Mouse (Mus musculus): Measurements from ENCODE around the gene Macrod1. TPM values are rescaled to one million over a fixed set of nuclear protein-coding genes. Genes with fewer than 3 reads are reported as not detected.
A peak's percentile ranks its signal among the peaks of the same experiment; 100 is the strongest.

Gene Macrod1
- total RNA-seq, 2 experiments from 2014 or later: 4.4 to 5.2 TPM

DNA sequence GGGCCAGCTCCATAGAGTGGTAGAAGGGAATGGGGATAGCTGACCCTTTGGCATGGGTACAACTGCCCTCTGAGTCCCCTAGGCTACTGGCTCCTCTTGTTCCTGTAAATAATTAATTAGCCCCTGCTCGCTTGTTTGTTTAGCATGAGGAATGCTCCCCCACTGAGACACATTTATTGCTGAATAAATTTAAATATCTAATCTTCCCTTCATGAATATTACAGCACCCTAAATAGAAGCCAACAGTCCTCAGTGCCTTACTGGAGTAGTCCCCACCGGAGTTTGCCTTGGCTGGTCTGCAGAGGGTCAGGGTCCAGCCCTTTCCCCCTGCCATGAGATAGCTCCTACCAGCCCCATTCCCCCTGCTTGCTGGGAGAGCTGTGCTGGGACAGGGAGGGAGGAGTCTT lies 136.0 kb downstream of the Macrod1 start:
- no peak for DNase-seq (ENCODE audit: low spot score in 2 of 2)

DNA sequence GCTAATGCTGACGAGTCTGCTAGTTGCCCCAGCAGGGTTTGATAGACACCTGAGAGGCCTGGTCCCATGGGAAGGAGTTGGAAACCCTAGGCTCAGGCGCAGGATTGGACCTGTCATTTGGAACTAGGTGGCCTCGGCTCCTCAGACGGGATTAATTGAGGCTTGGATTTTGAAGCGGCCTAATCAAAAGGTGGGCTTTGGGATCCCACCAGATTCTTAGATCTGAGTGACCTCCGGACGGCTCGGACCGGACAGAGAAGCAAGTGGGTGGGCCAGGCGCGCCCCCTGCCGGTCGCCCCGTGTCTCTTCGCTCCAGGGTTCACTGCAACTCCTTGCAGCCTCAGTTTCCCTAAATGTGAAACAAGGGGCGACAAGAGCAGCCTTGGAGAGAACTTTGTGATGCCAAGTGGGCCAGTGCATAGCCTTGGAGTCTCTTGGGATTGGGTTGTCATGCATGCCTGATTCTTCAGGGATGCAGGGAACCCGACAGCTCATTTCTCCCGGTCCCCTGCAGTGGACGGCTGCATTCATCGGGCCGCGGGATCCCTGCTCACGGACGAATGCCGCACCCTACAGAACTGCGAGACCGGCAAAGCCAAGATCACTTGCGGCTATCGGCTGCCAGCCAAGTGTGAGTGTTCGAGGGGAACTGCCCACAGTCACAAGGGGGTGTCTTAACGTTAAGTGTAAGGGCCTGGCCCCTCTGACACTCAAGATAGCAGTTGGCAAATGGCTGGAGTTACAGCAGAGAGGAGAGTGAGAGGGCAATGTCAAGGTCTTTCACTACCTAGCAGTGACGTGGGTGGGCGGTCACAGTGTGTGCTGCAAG lies 139.5 kb downstream of the Macrod1 start:
- peak; percentile 64 to 78 for DNase-seq (ENCODE audit: low spot score in 2 of 2)

DNA sequence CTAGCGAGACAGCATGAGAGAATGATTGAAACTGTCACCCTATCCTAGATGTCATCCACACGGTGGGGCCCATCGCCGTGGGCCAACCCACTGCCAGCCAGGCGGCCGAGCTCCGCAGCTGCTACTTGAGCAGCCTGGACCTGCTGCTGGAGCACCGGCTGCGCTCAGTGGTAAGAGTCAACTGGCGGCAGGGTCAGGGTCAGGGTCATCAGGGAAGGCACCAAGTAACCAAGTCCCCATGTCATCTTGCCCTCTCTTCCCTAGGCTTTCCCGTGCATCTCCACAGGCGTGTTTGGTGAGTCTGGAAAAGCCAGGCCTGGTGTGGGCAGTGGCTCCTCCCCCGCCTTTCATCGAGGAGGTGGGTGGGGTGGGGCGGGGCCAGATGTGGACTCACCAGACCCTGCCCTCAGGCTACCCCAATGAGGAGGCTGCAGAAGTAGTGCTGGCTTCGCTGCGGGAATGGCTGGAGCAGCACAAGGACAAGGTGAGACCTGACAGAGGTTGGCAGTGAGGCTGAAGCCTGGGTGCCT lies 140.2 kb downstream of the Macrod1 start:
- DNase-seq (ENCODE audit: low spot score in 2 of 2): no peak

DNA sequence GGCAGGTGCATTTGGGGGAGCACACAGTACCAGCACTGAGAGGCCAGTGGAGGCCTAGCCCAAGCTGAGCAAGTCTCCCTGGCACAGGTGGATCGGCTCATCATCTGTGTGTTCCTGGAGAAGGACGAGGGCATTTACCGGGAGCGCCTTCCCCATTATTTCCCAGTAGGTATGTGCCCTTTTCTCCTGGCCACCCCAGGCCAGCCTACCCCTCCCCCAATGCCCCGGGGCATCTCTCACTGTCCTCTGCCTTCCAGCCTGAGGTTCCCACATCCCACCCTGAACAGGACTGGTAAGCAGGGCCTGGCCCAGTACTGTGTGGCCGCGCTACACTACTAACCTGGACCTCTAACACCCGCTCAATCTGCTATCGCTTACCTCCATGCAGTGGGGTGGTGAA lies 140.8 kb downstream of the Macrod1 start:
- no peak for DNase-seq (ENCODE audit: low spot score in 2 of 2)

DNA sequence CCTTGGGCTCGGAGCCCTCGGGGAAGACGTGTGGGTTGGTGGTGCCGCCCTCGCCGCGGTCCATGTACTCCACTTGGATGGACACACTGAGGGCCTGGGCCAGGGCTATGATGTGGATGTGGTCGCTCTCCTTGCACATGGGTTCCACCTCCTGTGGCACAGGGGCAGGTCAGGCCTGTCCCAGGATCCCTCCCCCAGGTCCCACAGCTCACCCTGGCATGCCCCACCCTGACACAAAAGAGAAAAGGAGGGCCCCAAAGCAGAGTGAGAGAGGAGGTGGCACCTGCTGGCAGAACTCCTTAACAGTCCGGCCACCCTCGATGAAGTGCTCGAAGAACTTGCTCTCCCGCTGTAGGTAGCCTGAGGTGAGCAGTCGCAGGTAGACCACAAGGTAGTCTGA lies 142.5 kb downstream of the Macrod1 start:
- DNase-seq (ENCODE audit: low spot score in 2 of 2): no peak

DNA sequence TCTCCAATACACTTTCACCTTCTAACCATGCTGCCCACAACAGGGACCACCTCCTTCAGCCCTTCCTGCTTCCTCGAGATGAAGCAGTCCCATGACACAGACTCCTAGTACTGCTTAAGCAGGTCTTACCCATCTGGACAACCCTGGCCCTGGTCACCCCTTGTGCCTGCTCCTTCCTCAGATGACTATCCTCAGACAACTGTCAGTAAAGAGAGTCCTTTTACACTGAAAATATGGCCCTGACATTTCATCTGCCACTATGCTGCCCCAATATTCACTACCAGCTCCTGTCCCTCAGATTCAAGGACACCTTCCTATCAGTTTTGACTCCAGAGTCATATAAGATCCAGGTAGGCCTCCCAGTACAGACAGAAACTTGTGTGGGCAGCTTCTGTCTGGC lies 143.8 kb downstream of the Macrod1 start:
- no peak for DNase-seq (ENCODE audit: low spot score in 2 of 2)

DNA sequence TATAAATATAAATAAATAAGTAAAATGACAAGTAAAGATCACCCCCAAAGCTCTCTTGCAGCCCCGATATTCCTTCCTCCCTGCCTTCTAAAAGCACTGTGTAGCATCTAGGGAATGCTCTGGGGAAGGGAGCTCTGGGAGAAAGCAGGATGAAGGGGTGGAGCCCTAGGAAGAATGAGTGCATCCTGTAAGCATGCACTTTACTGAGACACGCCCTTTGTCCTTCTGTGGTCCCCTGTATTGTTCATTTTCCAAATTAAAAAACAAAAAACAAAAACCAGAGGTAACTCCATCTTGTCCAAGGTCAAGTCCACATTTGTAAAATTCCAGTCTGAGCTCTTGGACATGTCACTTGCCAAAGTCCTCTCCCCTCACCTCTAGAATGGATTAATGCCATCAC lies 148.3 kb downstream of the Macrod1 start:
- no peak for DNase-seq (ENCODE audit: low spot score in 2 of 2)

DNA sequence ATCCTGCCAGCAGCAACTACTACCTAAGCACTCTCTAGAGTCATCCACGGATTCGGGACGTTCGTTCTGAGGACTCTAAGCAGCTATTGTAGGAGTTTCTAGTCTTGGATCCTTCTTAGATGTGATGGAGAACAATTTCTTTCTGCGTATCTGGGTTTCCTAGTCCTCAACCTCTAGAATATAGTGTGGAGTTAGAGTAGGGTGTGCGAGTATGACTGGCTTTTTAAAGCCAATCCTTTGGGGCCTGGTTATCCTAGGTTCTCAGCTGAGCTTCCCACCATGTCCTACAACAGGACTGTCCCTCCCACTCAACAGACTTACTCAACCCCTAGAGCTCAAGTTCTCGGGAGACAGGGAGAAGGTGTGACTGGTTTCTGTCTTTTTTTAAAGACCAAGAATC lies 148.7 kb downstream of the Macrod1 start:
- no peak for DNase-seq (ENCODE audit: low spot score in 2 of 2)

DNA sequence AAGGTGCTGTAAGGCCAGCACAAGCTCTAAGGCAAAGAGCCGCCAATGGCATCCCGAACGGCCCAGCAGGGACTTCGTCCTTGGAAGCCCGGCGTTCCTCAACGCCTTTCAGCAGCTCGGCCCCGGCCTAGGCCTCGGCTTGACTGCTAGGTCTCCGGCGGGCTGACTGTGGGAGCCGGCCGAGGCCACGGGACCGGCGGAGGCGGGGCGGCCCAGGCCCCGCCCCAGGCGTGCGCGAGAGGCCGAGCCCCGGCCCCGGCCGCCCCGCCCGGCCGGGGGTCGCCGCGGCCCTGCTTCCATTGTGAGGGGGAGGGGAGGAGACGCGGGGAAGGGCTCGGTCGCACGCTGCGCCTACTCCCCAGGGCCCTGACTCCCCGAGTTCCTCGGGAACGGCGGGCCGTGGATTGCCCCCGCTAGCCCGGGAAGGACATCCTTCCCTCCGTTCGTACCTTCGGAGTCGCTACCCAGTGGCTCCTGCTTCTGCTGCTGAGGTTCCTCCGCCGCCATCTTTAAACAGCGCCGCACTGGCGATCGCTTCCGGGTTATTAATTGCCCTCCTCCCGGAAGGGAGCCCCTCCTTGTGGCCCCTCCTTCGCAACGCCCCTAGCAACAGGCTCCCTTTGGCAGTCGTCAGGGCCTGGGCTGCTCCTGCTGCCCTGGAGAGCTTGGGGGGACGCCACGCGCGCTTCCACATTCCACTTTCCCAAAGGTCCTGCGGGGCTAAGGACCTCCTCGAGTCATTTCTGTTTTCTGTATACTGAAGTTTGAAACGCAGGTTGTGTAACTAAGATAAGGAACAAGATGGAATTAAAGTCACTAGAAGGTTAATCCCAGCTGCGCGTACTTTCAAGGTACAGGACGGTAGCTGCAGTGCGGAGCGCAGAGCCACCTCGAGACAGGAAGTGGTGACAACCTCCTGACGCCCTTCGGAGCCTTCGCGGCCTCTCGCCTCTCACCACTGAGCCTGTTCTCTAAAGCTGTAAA lies 149.4 kb downstream of the Macrod1 start, which contains the start of gene Otub1:
Gene Otub1, minus strand, starts transcription at position 564 of the 984 bp plus-strand sequence.
- peak; percentile 90 to 92 for DNase-seq (ENCODE audit: low spot score in 2 of 2)

DNA sequence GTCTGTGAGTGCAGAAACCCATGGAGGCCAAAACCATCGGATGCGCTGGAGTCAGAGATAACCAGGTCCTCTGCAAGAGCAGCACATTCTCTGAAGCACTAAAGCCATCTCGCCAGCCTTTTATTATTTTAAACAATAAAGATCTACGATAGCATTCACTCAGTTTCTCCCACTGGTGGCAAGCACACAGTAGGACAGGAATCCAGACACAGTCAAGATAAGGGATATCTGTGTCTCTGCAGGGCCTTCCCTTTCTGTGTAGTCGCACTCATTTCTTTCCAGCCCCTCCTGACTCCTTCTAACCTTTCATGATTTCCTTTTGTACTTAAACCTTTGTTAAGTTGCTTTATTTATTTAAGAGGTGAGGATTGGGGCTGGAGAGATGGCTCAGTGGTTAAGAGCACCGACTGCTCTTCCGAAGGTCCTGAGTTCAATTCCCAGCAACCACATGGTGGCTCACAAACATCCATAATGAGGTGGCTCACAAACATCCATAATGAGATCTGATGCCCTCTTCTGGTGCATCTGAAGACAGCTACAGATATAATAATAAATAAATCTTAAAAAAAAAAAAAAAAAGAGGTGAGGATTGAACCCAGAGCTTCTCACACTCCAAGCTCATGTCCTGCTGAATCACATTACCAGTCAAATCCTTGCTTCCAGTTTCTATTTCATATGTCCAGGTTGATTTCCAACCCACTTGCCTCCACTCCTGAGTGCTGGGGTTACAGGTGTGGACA lies 153.5 kb downstream of the Macrod1 start:
- no peak for DNase-seq (ENCODE audit: low spot score in 2 of 2)

DNA sequence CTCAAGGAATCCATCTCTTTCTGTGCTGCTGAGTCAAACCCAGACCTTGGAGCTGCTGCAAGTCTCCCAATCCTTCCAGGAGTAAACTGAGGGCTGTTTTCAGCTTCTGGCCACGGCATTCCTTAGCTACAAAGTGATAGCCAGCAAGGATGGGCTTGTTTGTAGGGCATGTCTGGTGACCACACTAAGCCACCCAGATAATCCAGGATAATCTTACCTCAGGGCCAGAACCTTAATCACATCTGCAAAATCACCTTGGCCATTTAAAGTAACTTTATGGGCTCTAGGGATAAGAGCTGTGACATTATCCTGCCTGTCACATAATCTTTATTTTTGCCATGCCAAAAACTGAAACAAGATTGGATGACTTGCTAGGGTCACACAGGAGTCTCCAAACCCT lies 155.6 kb downstream of the Macrod1 start:
- no peak for DNase-seq (ENCODE audit: low spot score in 2 of 2)

DNA sequence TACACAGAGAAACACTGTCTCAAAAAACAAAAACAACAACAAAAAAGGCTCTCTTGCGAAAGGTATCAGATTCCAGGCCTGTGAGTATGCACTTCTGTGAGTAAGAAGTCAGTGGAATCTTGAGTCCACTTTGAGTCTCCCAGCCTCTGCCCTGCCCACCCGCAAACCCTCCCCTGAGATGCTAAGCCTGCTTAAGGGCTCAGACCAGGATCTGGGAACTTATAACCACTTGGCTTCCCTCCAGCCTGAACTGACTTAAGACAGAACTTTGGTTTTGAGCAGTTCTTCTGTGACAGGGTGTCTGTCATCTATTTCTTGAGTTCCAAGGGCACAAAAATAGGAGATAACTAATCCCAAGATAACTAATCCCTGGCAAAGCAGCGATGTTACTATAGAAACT lies 156.4 kb downstream of the Macrod1 start:
- DNase-seq (ENCODE audit: low spot score in 2 of 2): no peak

DNA sequence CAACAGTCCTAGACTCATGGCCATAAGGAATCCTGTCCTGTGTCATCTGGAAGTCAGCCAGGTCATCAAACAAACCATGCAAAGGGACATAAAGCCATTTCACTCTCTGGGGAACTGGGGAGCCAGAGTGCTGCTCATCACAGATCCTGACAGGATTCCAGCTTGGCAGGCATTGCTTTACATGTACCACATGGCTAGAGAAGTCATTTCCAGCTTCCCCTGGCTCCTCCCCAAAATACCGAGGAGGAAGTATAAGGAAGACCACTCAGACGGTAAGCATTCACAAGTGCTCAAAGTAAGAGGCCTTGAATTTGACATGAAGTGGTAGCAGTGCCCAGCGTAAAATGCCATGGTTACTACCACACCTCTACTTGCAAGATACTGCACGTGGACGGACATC lies 157.9 kb downstream of the Macrod1 start:
- peak; percentile 37 to 51 for DNase-seq (ENCODE audit: low spot score in 2 of 2)

DNA sequence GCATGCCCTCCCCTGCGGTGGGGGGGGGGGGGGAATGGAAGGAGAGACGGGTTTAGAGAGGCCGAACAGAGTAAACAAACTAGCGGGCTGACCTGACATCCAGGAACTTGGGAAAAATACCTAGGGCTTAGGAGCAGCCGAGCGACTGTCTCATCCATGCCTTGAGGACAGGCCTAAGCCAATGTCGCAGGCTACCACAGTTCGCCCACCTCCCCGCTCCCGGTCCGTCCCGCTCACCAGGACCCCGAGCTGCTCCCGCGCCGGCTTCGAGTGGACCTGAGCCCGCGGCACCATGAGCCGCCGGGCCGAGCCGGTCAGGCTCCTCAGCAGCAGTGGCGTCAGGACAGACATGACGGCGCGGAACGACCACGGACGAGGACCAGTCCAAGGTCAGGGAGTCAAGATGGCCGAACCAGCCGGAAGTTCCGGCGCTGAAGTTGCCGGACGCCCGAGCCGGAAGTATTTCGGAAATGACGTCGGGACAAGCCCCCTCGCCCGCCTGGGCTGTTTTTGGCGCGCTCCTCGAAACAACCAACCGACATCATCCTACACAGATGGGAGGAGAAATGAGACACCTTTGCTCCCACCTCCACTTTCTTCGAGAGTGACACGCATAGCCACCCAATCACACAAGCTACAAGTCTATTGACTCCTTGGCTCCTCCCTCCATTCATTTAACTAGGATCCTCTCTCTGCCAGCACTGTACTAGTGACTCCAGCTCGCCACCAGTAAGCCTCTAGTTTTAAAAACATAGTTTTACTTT lies 160.7 kb downstream of the Macrod1 start, which contains the start of gene Cox8a:
Gene Cox8a, minus strand, starts transcription at position 455 of the 764 bp plus-strand sequence.
- DNase-seq (ENCODE audit: low spot score in 2 of 2): peak; percentile 91 to 95

DNA sequence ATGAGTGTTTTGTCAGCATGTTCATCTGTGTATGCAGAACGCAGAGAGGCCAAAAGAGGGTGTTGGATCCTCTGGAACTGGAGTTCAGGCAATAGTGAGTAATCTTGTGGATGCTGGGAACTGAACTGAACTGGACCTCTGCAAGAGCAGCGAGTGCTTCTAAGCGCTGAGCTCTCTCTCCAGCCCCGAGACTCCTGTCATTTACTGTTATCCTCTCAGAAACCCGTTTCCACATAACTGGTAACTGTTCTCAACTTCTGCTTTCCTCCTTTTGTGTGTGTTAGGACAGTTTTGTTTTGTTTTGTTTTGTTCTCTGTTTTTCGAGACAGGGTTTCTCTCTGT lies 161.3 kb downstream of the Macrod1 start:
- no peak for DNase-seq (ENCODE audit: low spot score in 2 of 2)

DNA sequence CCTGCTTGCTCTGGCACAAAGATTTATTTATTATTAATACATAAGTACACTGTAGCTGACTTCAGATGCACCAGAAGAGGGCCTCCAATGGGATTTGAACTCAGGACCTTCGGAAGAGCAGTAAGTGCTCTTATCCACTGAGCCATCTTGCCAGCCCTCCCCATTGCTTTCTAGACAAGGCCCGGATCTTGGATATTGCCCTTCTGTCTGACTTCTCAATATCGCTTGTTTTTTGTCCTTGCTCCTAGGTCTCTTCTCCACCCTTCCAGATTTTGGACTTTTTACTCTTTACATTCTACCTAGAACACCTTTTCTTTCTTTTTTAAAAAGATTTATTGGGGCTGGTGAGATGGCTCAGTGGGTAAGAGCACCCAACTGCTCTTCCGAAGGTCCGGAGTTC lies 162.1 kb downstream of the Macrod1 start:
- DNase-seq (ENCODE audit: low spot score in 2 of 2): no peak

DNA sequence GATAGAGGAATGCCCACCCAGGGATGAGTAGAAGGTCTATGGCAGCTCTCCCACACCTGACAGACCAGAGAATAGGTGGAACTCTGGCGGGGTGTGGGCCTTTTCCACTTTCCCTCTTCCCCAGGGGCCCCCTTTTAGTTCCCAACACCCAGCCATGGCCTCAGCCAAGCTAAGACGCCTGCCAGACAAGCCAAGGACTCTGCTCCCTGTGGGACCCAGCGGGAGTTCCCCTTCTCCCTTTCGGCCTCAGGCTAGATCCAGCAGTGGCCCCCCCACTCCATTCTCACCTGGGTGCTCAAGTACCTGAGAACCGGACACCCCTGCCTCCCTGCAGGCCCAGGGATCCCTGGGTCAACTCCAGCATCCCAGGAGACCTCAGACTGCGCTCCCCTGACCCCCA lies 165.6 kb downstream of the Macrod1 start:
- DNase-seq (ENCODE audit: low spot score in 2 of 2): no peak

DNA sequence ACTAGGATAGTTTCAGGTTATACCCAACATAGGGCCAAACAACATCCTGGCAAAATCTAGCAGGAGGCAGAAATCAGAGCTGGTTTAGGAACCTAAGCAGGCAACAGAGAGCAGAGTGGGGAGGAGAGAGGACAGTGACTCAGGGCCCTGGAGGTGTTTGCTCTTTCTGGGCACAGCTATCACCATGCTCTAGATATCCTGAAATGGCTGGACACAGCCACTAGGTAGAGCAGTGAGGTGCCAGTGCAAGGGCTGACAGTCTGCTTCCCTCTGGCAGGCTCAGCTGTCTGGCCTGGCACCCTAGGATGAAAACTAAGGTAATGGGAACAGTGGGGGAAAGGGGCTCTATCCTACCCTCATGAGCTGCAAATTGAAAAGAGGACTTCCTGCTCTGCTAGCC lies 166.9 kb downstream of the Macrod1 start:
- DNase-seq (ENCODE audit: low spot score in 2 of 2): no peak

DNA sequence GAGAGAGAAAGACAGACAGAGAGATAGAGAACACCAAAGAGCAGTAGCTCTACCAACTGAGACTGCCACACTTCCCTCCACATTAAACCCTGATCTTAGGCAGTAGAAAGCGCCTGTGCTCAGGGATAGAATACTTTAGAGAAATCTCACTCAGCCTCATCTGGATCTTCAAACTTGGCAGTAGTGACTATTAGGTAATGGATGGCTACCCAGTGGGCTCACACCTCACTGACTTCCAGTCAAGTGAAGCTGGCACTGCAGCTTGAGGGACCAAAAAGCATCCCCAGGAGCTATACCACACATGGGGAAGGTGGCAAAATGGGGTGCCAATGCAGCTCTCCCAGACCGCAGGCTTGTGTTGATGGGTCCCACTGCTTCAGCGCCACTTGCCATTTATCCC lies 167.6 kb downstream of the Macrod1 start:
- DNase-seq (ENCODE audit: low spot score in 2 of 2): no peak

DNA sequence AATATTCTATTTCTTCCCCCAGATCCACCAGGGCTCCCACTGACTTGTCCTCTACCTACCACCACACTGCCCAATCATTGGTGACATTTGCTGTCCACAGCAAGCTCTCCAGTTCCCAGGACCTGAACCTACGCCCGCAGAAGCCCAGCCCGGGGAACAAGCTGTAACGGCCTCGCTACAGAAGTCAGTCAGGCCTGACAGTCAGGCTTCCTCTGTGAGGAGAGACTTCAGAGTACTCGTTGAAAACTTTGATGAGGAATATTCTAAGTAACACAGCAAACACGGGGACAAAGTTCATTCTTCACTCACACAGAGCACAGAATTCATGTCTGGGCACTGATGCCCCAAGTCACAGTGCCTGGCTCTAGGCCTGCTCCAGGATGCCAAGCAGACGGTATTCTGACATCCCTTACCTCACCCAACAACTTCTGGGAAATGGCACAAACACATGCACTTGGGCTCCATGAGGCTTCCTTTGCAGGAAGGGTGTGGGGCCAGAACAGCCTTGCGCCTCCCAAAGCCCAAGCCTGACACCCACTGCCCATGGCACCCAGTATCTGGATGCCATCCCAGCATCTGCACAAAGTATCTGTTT lies 168.6 kb downstream of the Macrod1 start:
- no peak for DNase-seq (ENCODE audit: low spot score in 2 of 2)
